Mouse (Mus musculus): ENCODE measurements at regions not wholly inside any gene's neighbourhood (a gene's known extent, or its start where the extent isn't known, plus 50 kb on each side); places are given as distances from the start of the nearest gene placed in this dataset.

- Histone ChIP-seq H3K4me1 (ENCODE audit: control insufficient read depth, insufficient read depth, low read length) (no peaks in the 10 kb centered on the region), H3K9ac (ENCODE audit: low read depth, poor library complexity, severe bottlenecking) (no peak overlapping the region), H3K27ac (ENCODE audit: insufficient read depth, low read length) (no peak overlapping the region), H3K9me3 (replicated peaks; ENCODE audit: control insufficient read depth, insufficient read depth, low read length, poor library complexity, severe bottlenecking) (no peaks in the 10 kb centered on the region), H3K27me3 (ENCODE audit: control insufficient read depth, insufficient read depth, low read length, poor library complexity, severe bottlenecking) (no peaks in the 10 kb centered on the region), H3K4me3 (ENCODE audit: low read depth, low read length) (no peak overlapping the region), H3K36me3 (ENCODE audit: control insufficient read depth, insufficient read depth, low read length, poor library complexity, severe bottlenecking) (no peaks in the 10 kb centered on the region)
- TF ChIP-seq CTCF (IDR thresholded peaks at IDR 0.05; ENCODE audit: low read depth, low read length): no peak
- no peak for TF ChIP-seq POLR2A (IDR thresholded peaks at IDR 0.05; ENCODE audit: insufficient read depth, low read length)
- TF ChIP-seq EP300 (IDR thresholded peaks at IDR 0.05; ENCODE audit: insufficient read depth, low read depth, low read length): no peak
These were observed 429.6 kb upstream of the Nr2f1 start for GRCm38 (mm10) chr13:78629041-78629727.

- Histone ChIP-seq H3K27me3 (ENCODE audit: control insufficient read depth, insufficient read depth, low read length, poor library complexity, severe bottlenecking) (no peaks in the 10 kb centered on the region), H3K4me3 (ENCODE audit: low read depth, low read length) (no peak overlapping the region), H3K9ac (ENCODE audit: low read depth, poor library complexity, severe bottlenecking) (no peak overlapping the region), H3K27ac (ENCODE audit: insufficient read depth, low read length) (no peak overlapping the region), H3K36me3 (ENCODE audit: control insufficient read depth, insufficient read depth, low read length, poor library complexity, severe bottlenecking) (no peaks in the 10 kb centered on the region), H3K4me1 (ENCODE audit: control insufficient read depth, insufficient read depth, low read length) (no peaks in the 10 kb centered on the region), H3K9me3 (replicated peaks; ENCODE audit: control insufficient read depth, insufficient read depth, low read length, poor library complexity, severe bottlenecking) (no peaks in the 10 kb centered on the region)
- no peak for TF ChIP-seq CTCF (IDR thresholded peaks at IDR 0.05; ENCODE audit: low read depth, low read length)
- TF ChIP-seq POLR2A (IDR thresholded peaks at IDR 0.05; ENCODE audit: insufficient read depth, low read length): no peak
- TF ChIP-seq EP300 (IDR thresholded peaks at IDR 0.05; ENCODE audit: insufficient read depth, low read depth, low read length): no peak
These were observed 424.1 kb upstream of the Nr2f1 start for GRCm38 (mm10) chr13:78623652-78624051.

- H3K4me3 ChIP-seq (ENCODE audit: low read depth, low read length): no peak overlapping the region
- no peaks in the 10 kb centered on the region for H3K36me3 ChIP-seq (ENCODE audit: control insufficient read depth, insufficient read depth, low read length, poor library complexity, severe bottlenecking)
- H3K4me1 ChIP-seq (ENCODE audit: control insufficient read depth, insufficient read depth, low read length): no peaks in the 10 kb centered on the region
- no peak overlapping the region for H3K9ac ChIP-seq (ENCODE audit: low read depth, poor library complexity, severe bottlenecking)
- no peaks in the 10 kb centered on the region for H3K27me3 ChIP-seq (ENCODE audit: control insufficient read depth, insufficient read depth, low read length, poor library complexity, severe bottlenecking)
- TF ChIP-seq CTCF (IDR thresholded peaks at IDR 0.05; ENCODE audit: low read depth, low read length): no peak
- TF ChIP-seq POLR2A (IDR thresholded peaks at IDR 0.05; ENCODE audit: insufficient read depth, low read length): no peak
- no peak for TF ChIP-seq EP300 (IDR thresholded peaks at IDR 0.05; ENCODE audit: insufficient read depth, low read depth, low read length)
- H3K9me3 ChIP-seq (replicated peaks; ENCODE audit: control insufficient read depth, insufficient read depth, low read length, poor library complexity, severe bottlenecking): no peaks in the 10 kb centered on the region
- no peak overlapping the region for H3K27ac ChIP-seq (ENCODE audit: insufficient read depth, low read length)
These were observed 403.3 kb upstream of the Nr2f1 start for GRCm38 (mm10) chr13:78602861-78603211.

- Histone ChIP-seq H3K9me3 (replicated peaks; ENCODE audit: control insufficient read depth, insufficient read depth, low read length, poor library complexity, severe bottlenecking) (no peaks in the 10 kb centered on the region), H3K4me3 (ENCODE audit: low read depth, low read length) (no peak overlapping the region), H3K27ac (ENCODE audit: insufficient read depth, low read length) (no peak overlapping the region), H3K27me3 (ENCODE audit: control insufficient read depth, insufficient read depth, low read length, poor library complexity, severe bottlenecking) (no peaks in the 10 kb centered on the region), H3K9ac (ENCODE audit: low read depth, poor library complexity, severe bottlenecking) (no peak overlapping the region), H3K4me1 (ENCODE audit: control insufficient read depth, insufficient read depth, low read length) (no peaks in the 10 kb centered on the region), H3K36me3 (ENCODE audit: control insufficient read depth, insufficient read depth, low read length, poor library complexity, severe bottlenecking) (no peaks in the 10 kb centered on the region)
- TF ChIP-seq EP300 (IDR thresholded peaks at IDR 0.05; ENCODE audit: insufficient read depth, low read depth, low read length) (no peak), CTCF (IDR thresholded peaks at IDR 0.05; ENCODE audit: low read depth, low read length) (no peak), POLR2A (IDR thresholded peaks at IDR 0.05; ENCODE audit: insufficient read depth, low read length) (no peak)
These were observed 402.8 kb upstream of the Nr2f1 start for GRCm38 (mm10) chr13:78602211-78602860.

- no peak overlapping the region for H3K27ac ChIP-seq (ENCODE audit: insufficient read depth, low read length)
- no peak overlapping the region for H3K4me3 ChIP-seq (ENCODE audit: low read depth, low read length)
- no peaks in the 10 kb centered on the region for H3K4me1 ChIP-seq (ENCODE audit: control insufficient read depth, insufficient read depth, low read length)
- H3K9me3 ChIP-seq (replicated peaks; ENCODE audit: control insufficient read depth, insufficient read depth, low read length, poor library complexity, severe bottlenecking): no peaks in the 10 kb centered on the region
- no peaks in the 10 kb centered on the region for H3K36me3 ChIP-seq (ENCODE audit: control insufficient read depth, insufficient read depth, low read length, poor library complexity, severe bottlenecking)
- H3K27me3 ChIP-seq (ENCODE audit: control insufficient read depth, insufficient read depth, low read length, poor library complexity, severe bottlenecking): no peaks in the 10 kb centered on the region
- no peak overlapping the region for H3K9ac ChIP-seq (ENCODE audit: low read depth, poor library complexity, severe bottlenecking)
- TF ChIP-seq EP300 (IDR thresholded peaks at IDR 0.05; ENCODE audit: insufficient read depth, low read depth, low read length): no peak
- no peak for TF ChIP-seq POLR2A (IDR thresholded peaks at IDR 0.05; ENCODE audit: insufficient read depth, low read length)
- no peak for TF ChIP-seq CTCF (IDR thresholded peaks at IDR 0.05; ENCODE audit: low read depth, low read length)
These were observed 381.5 kb upstream of the Nr2f1 start for GRCm38 (mm10) chr13:78580863-78581595.

- no peak overlapping the region for H3K9ac ChIP-seq (ENCODE audit: low read depth, poor library complexity, severe bottlenecking)
- no peak overlapping the region for H3K27ac ChIP-seq (ENCODE audit: insufficient read depth, low read length)
- H3K4me3 ChIP-seq (ENCODE audit: low read depth, low read length): no peak overlapping the region
- no peaks in the 10 kb centered on the region for H3K27me3 ChIP-seq (ENCODE audit: control insufficient read depth, insufficient read depth, low read length, poor library complexity, severe bottlenecking)
- TF ChIP-seq CTCF (IDR thresholded peaks at IDR 0.05; ENCODE audit: low read depth, low read length) (no peak), POLR2A (IDR thresholded peaks at IDR 0.05; ENCODE audit: insufficient read depth, low read length) (no peak), EP300 (IDR thresholded peaks at IDR 0.05; ENCODE audit: insufficient read depth, low read depth, low read length) (no peak)
- H3K36me3 ChIP-seq (ENCODE audit: control insufficient read depth, insufficient read depth, low read length, poor library complexity, severe bottlenecking): no peaks in the 10 kb centered on the region
- no peaks in the 10 kb centered on the region for H3K9me3 ChIP-seq (replicated peaks; ENCODE audit: control insufficient read depth, insufficient read depth, low read length, poor library complexity, severe bottlenecking)
- no peaks in the 10 kb centered on the region for H3K4me1 ChIP-seq (ENCODE audit: control insufficient read depth, insufficient read depth, low read length)
These were observed 377.9 kb upstream of the Nr2f1 start for GRCm38 (mm10) chr13:78577497-78577896.

Measured in ES-Bruce4 (cell line).